Mouse (Mus musculus) megakaryocyte, embryonic 14.5 days (primary cell): ENCODE measurements around the gene Oprm1.

Experiments used
- FLI1 ChIP-seq: IDR thresholded peaks from 2 replicates; pipeline ENCODE4 v1.6.1; 2012; ENCODE audit warnings: low read length, inconsistent platforms, mixed read lengths
- GATA1 ChIP-seq: IDR thresholded peaks from 3 replicates; pipeline ENCODE4 v1.6.1; 2012; ENCODE audit warnings: mixed read lengths, low read length, inconsistent platforms, borderline replicate concordance

- TF ChIP-seq GATA1 (no peak), FLI1 (no peak)
Measured at GRCm38 (mm10) chr10:7057546-7057945, 299.2 kb downstream of the Oprm1 start.
